Mouse (Mus musculus) kidney, adult 18-20 months (tissue): ENCODE results near the gene Ccdc186.
"Not testable (repeated sequence)": the region's sequence is repeated elsewhere in the genome, so short reads cannot be mapped to it uniquely, and the experiment has no call there.

Experiments
- DNase-seq: peaks from one replicate; pipeline ENCODE4 v3.0.0; 2021

Ccdc186 gene

DNA sequence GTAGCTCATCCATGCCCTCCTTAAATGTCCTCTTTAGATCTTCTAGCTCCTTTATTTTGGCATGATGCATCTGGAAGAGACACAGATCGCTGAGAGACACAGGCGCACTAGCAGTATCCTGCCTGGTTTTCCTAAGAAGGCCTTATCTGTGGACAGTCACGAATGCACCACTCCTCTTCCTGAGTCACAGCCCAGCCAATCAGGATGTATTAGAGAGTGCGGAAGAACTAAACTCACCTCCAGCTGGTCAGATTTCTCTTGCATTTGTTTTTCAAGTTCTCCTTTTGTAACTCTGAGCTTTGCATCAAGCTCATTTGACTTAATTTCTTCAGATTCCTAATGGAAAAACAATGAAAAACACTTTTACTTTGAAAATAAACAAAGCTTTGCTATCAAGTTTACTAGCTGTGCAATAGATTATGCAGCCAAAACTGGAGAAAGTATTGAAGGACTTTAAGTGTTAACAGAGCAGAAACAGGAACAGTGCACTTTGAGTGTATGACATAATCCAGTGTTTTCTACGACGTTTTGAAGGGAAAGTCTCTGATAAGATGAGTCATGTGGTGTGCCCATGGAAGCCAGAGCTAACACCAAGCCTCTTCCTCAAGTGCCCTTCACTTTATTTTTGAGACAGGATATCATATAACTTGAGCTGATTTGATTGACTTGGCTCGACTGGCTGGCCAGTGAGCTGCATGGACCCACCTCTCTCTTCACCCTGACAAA, 20.9 kb downstream of the Ccdc186 start:
- DNase-seq: no peak

DNA sequence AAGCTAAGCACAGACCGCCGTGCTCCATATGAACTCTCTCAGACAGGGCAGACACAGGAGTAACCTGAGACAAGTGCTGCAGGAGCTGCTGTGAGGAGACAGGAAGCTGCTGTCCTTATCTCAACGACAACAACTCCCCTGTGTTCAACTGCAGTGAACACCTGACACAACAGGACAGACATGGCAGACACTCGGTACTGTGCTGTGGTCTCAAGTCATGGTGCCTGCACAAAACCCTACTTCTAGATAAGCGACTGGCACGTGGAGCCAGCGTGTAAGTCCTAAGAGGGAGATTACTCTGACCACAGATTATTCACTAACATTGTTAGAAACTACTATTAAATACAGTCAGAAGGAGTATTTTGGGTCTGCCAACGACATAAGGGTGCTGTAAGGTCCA, 21.8 kb downstream of the Ccdc186 start:
- no peak for DNase-seq

DNA sequence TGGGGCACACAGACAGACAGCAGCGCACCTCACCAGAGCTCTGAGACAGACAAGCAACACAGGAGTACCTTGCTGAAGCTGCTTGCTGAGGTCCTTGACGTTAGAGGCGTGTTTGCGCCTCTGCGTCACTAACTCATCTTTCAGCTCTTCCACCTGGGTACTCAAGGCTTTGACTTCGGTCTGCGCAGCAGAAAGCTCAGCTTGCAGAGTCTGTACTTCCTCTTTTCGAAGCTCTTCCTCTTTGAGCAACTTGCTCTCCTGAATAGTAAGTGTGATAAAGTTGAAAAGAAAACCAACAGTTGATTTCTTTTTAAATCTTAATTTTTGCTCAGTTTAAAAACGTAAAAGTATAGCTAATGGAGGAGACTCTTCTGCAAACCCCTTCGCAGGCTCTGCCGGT, 24.6 kb downstream of the Ccdc186 start:
- DNase-seq: no peak

DNA sequence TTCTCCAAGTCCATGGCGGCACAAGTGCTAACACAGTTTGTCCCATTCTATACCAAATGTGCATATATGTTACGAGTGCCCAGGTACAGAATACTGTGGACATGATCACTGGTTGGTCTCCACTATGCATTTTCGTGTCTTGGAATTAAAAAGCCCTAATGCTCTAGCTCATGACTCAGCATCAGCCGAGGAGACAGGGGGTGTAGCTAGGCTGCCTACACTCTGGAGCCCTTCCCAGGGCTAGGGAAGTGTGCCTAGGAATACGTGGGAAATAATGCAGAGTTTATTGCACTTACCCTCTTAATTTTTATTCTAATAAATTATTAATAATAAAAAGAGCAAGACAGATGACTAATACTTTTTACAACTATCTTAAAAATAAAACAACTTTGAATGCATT, 33.0 kb downstream of the Ccdc186 start:
- DNase-seq: no peak

DNA sequence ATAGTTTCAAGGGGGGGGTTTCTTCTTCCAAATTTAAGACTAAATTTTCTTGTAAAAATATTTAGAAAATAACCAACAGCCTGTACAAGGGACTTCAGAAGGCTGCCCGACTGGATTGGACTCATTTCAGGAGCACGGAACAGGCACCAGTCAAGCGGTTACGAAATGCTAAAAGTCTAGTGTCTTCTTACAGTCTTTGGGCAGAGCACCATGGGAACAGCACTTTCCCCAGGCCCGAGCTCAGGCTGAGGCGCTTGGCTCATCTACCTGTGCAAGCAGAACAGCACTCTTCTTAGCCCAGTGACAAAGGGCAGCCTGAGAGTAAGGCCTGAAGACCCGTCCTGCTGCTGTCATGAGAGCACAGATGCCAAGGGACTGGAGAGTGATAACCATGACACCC, 34.1 kb downstream of the Ccdc186 start:
- DNase-seq: no peak

DNA sequence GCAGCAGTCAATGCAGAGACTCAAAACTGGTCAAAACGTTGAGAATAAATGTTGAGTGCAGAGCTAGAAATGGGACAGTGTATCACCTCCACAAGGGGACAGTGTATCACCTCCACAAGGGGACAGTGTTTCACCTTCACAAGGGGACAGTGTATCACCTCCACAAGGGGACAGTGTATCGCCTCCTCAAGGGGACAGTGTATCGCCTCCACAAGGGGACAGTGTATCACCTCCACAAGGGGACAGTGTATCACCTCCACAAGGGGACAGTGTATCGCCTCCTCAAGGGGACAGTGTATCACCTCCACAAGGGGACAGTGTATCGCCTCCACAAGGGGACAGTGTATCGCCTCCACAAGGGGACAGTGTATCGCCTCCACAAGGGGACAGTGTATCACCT, 43.5 kb downstream of the Ccdc186 start:
- not testable (repeated sequence) for DNase-seq

GRCm38 (mm10) chr19:56776719-56777382, 45.1 kb downstream of the Ccdc186 start:
- peak; percentile 58 for DNase-seq

GRCm38 (mm10) chr19:56775893-56776718, 45.9 kb downstream of the Ccdc186 start:
- DNase-seq: no peak

DNA sequence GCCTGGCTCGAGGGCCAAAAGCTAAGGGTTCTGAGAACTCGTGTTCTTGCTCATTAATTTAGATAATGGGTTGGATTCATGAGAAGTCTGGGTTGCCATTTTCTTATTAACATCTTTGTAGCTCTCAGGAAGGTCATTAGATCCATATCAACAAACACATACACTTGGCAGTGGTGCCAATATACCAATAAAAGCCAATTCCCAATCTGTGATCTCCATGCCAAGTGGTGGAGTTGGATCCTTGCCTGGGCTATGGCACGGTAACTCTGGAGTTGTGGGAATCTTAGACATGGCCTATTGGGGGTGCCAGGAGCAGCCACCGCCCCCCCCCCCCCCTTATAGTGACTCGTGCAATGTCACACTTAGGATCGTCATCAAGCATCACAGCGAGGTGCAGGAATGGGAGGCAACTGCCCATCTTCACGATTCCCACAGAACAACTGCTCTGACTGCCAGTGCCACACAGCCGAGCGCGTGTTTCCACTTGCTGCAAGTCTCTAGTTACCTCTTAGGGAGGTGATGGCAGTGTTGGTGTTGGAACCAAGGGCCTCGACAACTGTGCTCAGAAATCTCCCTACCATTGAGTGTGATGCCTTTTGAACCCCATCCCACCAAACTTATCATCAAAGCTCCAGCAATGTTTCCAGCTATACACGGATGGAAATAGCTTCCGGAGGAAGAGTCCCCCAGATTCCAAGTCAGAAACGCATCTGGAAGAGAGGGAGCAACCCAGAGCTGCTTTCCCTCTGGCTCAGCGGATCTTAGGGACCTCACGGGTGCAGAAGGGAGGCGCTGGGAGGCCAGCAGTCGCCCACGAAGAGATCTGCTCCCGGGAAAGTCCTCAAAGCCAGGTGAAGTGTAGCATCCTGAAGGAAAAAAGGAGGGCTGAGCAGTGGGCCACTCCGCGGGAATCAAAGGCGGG, 46.8 kb downstream of the Ccdc186 start:
- no peak for DNase-seq

DNA sequence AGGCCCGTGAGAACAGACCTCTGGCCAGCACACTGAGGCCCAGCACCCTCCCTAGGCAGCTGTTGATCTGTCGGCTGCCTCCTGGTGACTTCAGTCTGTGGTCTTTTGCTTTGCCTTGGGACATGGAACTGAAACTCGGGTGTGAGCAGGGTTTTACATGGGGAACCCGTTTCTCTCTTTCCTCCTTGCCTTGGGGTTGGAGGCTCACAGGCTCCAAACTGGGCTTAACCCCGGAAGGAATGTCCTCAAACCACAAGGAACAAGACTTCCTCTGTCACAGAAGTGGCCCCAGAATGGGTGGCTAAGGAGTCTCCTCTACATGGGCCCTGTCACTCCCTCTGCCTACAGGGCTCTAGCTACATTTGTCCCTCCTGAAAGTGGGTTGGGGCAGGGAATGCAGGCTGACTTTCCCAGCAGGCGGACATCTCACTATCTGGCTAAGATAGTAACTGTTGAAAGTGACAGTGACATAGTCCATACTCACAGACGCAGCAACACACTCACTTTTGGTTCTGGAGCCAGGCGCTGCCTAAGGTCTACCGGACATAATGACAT, 47.5 kb downstream of the Ccdc186 start:
- DNase-seq: no peak

DNA sequence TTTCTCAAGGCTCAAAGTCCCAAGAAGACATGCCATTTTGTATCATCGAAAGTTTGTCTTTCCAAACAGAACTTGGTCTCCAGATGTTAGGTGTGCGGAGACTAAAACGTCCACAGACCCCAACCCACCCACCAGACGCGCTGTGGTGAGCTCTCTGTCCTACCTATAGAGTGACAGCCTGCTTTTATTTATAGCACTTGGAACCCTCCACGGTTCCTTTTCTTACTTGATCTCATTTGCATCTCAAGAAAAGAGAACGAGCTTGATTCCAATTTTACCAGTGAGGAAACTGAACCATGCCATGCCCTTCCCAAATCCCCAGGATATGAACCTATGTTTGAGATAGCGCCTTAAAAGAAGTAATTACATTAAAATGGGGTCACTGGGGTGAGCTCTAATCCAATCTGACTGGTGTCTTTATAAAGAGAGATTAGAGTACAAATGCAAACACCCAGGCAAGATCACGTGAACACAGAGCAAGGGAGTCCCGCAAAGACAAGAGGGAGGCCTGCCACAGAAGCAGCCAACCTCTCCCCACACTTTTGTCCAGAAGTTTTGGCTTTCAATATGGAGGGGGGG, 48.5 kb downstream of the Ccdc186 start:
- DNase-seq: no peak

GRCm38 (mm10) chr19:56772158-56772557, 49.8 kb downstream of the Ccdc186 start:
- no peak for DNase-seq

- no peak for DNase-seq
Measured at GRCm38 (mm10) chr19:56769024-56769423, 53.0 kb downstream of the Ccdc186 start.

GRCm38 (mm10) chr19:56762686-56763085, 59.3 kb downstream of the Ccdc186 start:
- DNase-seq: no peak

- no peak for DNase-seq
Measured at GRCm38 (mm10) chr19:56761727-56762126, 60.3 kb downstream of the Ccdc186 start.

- DNase-seq: no peak
Measured at GRCm38 (mm10) chr19:56761096-56761495, 60.9 kb downstream of the Ccdc186 start.

DNA sequence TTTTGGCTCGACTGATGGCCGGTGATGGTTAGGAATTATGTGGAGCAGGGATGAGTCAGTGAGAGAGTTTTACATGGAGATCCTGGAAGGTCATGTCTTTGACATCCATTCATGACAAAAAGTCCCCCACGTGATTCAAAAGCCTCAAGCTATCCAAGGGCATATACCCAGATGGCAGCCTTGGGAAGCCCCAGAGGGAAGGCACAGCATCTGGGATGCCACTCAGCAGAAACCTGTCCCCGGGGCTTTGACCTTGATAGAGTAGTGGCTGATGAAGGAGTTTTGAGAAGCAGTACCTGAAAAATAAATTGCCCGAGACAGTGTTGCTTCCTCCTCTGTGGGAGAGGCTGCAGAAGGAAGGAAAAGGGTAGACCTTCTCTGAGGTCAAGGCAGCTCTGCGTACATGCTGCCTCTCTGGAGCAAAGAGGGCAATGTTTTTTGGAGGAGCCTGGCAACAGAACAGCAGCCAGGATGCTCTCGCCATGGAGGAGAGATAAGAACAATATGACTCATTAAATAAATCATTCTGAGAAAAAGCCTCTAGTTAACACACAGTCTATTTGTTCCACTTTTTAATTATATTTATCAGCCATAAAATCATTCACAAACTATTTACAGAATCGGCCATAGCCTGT, 61.6 kb downstream of the Ccdc186 start:
- DNase-seq: no peak

- DNase-seq: no peak
Measured at GRCm38 (mm10) chr19:56759740-56760139, 62.2 kb downstream of the Ccdc186 start.

DNA sequence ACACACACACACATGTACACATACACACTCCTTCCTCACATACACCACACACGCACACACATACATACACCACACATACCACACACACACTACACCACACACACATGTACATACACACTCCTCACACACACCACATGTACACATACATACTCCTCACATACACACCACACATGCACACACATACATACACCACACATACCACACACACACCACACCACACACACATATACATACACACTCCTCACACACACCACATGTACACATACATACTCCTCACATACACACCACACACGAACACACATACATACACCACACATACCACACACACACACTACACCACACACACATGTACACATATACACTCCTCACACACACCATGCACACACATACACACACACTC, 63.7 kb downstream of the Ccdc186 start:
- DNase-seq: no peak

DNA sequence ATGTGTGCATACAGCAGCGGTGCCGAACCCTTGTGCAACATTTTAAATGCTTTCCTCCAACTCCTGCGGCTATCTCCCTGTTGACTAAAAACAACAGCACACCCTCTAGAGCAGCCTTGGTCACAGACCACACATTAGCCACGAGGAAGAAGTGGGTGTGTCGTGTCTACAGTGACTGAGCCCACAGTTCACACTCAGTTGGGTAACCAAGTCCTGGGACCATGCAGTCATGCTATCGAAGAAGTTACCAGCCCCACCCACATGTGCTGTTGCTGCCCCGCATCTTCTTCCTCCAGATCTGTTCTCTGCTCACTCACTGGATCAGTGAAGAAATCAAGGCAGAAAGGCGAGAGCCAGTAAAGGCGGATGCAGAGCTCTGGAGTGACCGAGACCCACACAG, 65.6 kb downstream of the Ccdc186 start:
- DNase-seq: no peak

DNA sequence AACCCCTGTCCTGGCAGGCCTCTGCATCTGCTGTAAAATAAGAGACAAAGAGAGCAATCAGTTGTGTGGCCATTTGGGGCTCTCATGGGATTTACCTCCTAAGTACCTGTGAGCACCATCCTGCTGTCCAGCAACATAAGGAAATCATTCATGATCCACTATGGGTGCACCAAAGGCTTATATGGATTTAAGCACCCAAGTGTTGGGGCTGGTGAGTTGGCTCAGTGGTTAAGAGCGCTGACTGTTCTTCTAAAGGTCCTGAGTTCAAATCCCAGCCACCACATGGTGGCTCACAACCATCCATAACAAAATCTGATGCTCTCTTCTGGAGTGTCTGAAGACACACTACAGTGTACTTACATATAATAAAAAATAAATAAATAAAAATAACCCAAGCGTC, 67.5 kb downstream of the Ccdc186 start:
- DNase-seq: not testable (repeated sequence)
